Comparison of ENCODE assay signal across 8 mouse cellular contexts in the genomic region with DNA sequence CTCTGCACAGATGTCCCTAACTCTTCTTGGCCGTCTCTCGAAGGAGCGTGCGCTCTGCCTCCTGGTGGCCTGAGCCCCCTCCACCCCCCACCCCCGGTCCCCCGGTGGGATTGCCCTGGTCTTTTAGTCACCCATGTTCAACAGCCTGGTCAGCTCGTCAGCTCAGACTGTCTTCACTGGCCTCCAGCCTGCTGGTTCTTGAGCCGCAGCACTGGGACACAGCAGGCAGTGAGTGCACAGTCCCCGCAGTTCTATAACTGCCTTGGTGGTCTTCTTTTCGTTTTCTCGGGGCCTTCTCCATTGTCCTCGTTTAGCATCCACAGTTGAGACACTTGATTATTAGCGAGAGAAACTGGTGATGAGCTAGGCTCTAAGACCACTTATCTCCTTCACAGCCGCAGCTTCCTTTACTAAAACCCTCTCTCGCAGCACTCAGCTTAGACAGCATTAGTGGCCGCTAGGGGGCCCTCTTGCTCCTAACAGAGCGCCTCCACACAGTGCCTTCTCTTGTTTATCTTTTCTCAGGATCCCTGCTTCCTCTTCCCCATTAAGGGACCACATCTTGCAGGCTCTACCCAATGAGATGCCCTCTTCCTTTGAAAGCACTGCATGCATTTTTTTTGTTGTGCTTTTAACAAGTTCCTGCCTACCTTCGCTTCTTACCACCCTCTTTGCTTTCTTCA. TPM values are rescaled to one million over a fixed set of nuclear protein-coding genes. Genes with fewer than 3 reads are reported as not detected.
DNase-seq lines count a peak whose midpoint lies in the region; ATAC-seq lines count a peak whose summit lies in the region.

No protein-coding gene starts in this region.

- DNase-seq in MEL-GATA-1-ER (ENCODE audit: extremely low read depth, low read depth) = peak; percentile 75
- peak; percentile 81 to 85 for DNase-seq in cerebellum, adult 18-20 months
- peak; percentile 82 for DNase-seq in hindbrain, embryonic 10.5 days (ENCODE audit: low spot score)
- DNase-seq in layer of hippocampus, postnatal 10 days (ENCODE audit: low spot score in 2 of 2) = peak; percentile 85 to 86
- DNase-seq in lung, postnatal 25 days (ENCODE audit: low spot score) = peak; percentile 75
- peak; percentile 69 for DNase-seq in retina, postnatal 7 days (ENCODE audit: low read depth, low spot score)
- DNase-seq in urinary bladder, postnatal 10 days (ENCODE audit: low spot score) = peak; percentile 52

- peaks cover 14% of the 10 kb centered on the region for H3K36me3 ChIP-seq in hindbrain, embryonic 10.5 days

- 25% methylated on average over 18 of the region's 18 CpGs for WGBS in hindbrain, embryonic 10.5 days

- H3K27ac ChIP-seq in hindbrain, embryonic 10.5 days = peak overlapping the region; percentile 66

- H3K9me3 ChIP-seq in hindbrain, embryonic 10.5 days = no peaks in the 10 kb centered on the region

- no peaks in the 10 kb centered on the region for H3K27me3 ChIP-seq in hindbrain, embryonic 10.5 days (ENCODE audit: insufficient read depth, poor library complexity, severe bottlenecking)

- H3K4me1 ChIP-seq in hindbrain, embryonic 10.5 days (replicated peaks) = peaks cover 22% of the 10 kb centered on the region

- peak; percentile 64 for ATAC-seq in frontal cortex, adult (ENCODE audit: low TSS enrichment)

- peak overlapping the region; percentile 7; the same call in 1 of the 2 replicates for H3K4me3 ChIP-seq in hindbrain, embryonic 10.5 days

RNA-seq across cellular contexts. Expression of a gene that starts 52.0 kb away (rescaled TPM):
- polyA plus RNA-seq in hindbrain, embryonic 10.5 days (2016; fragmentation: Nextera tagmentation; extraction: Ambion mirVana) = 328 and 552 TPM in 2 replicates
- total RNA-seq in layer of hippocampus, postnatal 10 days (2021) = 100 to 1,000 TPM; 530 to 560 TPM

Comparison
In these comparisons a context has a peak if more than half of its experiments do, and no peak if none do; other contexts are left out.
1. Peak in every context shown above with its lines: DNase-seq, ATAC-seq, H3K4me3 ChIP-seq and H3K27ac ChIP-seq.